Mouse (Mus musculus): Measurements from ENCODE around the gene Tmie. TPM values are rescaled to one million over a fixed set of nuclear protein-coding genes. Genes with fewer than 3 reads are reported as not detected.
A peak's percentile ranks its signal among the peaks of the same experiment; 100 is the strongest.

Tmie gene
- polyA plus RNA-seq, 1 experiment: 0.02 TPM

- no peaks in the 10 kb centered on the region for H3K36me3 ChIP-seq (ENCODE audit: control insufficient read depth, insufficient read depth)
- TF ChIP-seq POLR2A (IDR thresholded peaks at IDR 0.05; ENCODE audit: insufficient read length, low read depth) (no peak), POLR2AphosphoS2 (IDR thresholded peaks at IDR 0.05; ENCODE audit: insufficient read length, low read depth) (no peak), E2F4 (IDR thresholded peaks at IDR 0.05; ENCODE audit: insufficient read depth) (no peak), SRF (IDR thresholded peaks at IDR 0.05; ENCODE audit: control insufficient read depth, insufficient read length, low read depth) (no peak), REST (IDR thresholded peaks at IDR 0.05; ENCODE audit: insufficient read depth, insufficient read length) (no peak), TCF12 (IDR thresholded peaks at IDR 0.05; ENCODE audit: insufficient read depth, poor library complexity, severe bottlenecking) (no peak), TCF3 (IDR thresholded peaks at IDR 0.05; ENCODE audit: insufficient read length, low read depth) (no peak), MYOD1 (IDR thresholded peaks at IDR 0.05; ENCODE audit: control insufficient read depth in 1 of 3, insufficient read length in 2 of 3, low read depth in 2 of 3) (no peak), CEBPB (IDR thresholded peaks at IDR 0.05; ENCODE audit: insufficient read depth, poor library complexity, severe bottlenecking) (no peak), MAX (IDR thresholded peaks at IDR 0.05; ENCODE audit: low read depth) (no peak)
- no peak overlapping the region for H3K4me3 ChIP-seq
- no peak overlapping the region for H3K4me2 ChIP-seq (ENCODE audit: low read depth)
- no peak overlapping the region for H3ac ChIP-seq (ENCODE audit: control insufficient read depth, insufficient read length)
- H3K79me2 ChIP-seq (ENCODE audit: control insufficient read depth, insufficient read depth): no peaks in the 10 kb centered on the region
- no peaks in the 10 kb centered on the region for H3K27me3 ChIP-seq (ENCODE audit: control insufficient read depth, insufficient read depth, insufficient read length)
These were observed 24.0 kb downstream of the Tmie start for GRCm38 (mm10) chr9:110855903-110856302.

GRCm38 (mm10) chr9:110849162-110849561 lies 30.8 kb downstream of the Tmie start:
- no peak overlapping the region for H3K4me3 ChIP-seq
- H3K36me3 ChIP-seq (ENCODE audit: control insufficient read depth, insufficient read depth): no peaks in the 10 kb centered on the region
- no peak for TF ChIP-seq MYOD1 (IDR thresholded peaks at IDR 0.05; ENCODE audit: control insufficient read depth in 1 of 3, insufficient read length in 2 of 3, low read depth in 2 of 3)
- TF ChIP-seq POLR2A (IDR thresholded peaks at IDR 0.05; ENCODE audit: insufficient read length, low read depth): no peak
- TF ChIP-seq TCF12 (IDR thresholded peaks at IDR 0.05; ENCODE audit: insufficient read depth, poor library complexity, severe bottlenecking): no peak
- no peak for TF ChIP-seq POLR2AphosphoS2 (IDR thresholded peaks at IDR 0.05; ENCODE audit: insufficient read length, low read depth)
- no peak for TF ChIP-seq USF1 (IDR thresholded peaks at IDR 0.05; ENCODE audit: low read depth)
- no peak for TF ChIP-seq CEBPB (IDR thresholded peaks at IDR 0.05; ENCODE audit: insufficient read depth, poor library complexity, severe bottlenecking)
- TF ChIP-seq SRF (IDR thresholded peaks at IDR 0.05; ENCODE audit: control insufficient read depth, insufficient read length, low read depth): no peak
- no peak for TF ChIP-seq MYOG (IDR thresholded peaks at IDR 0.05; ENCODE audit: control insufficient read depth in 1 of 3, insufficient read depth in 1 of 3, insufficient read length in 2 of 3, low read depth in 2 of 3)
- TF ChIP-seq E2F4 (IDR thresholded peaks at IDR 0.05; ENCODE audit: insufficient read depth): no peak
- TF ChIP-seq REST (IDR thresholded peaks at IDR 0.05; ENCODE audit: insufficient read depth, insufficient read length): no peak
- TF ChIP-seq MAX (IDR thresholded peaks at IDR 0.05; ENCODE audit: low read depth): no peak
- no peak for TF ChIP-seq TCF3 (IDR thresholded peaks at IDR 0.05; ENCODE audit: insufficient read length, low read depth)
- no peak overlapping the region for H3ac ChIP-seq (ENCODE audit: control insufficient read depth, insufficient read length)
- peak overlapping the region; percentile 48 for H3K4me2 ChIP-seq (ENCODE audit: low read depth)
- no peaks in the 10 kb centered on the region for H3K27me3 ChIP-seq (ENCODE audit: control insufficient read depth, insufficient read depth, insufficient read length)
- H3K79me2 ChIP-seq (ENCODE audit: control insufficient read depth, insufficient read depth): no peaks in the 10 kb centered on the region

GRCm38 (mm10) chr9:110844206-110844605 lies 35.7 kb downstream of the Tmie start, which contains the start of gene Prss46:
TSS of gene Prss46 (plus strand) at chr9:110844506.
- no peak within 1 kb of the TSS for H3ac ChIP-seq (ENCODE audit: control insufficient read depth, insufficient read length)
- no peaks in the 10 kb centered on the region for H3K27me3 ChIP-seq (ENCODE audit: control insufficient read depth, insufficient read depth, insufficient read length)
- H3K4me2 ChIP-seq (ENCODE audit: low read depth): no peak within 1 kb of the TSS
- no peaks in the 10 kb centered on the region for H3K79me2 ChIP-seq (ENCODE audit: control insufficient read depth, insufficient read depth)
- no peak within 1 kb of the TSS for H3K4me3 ChIP-seq
- no peaks in the 10 kb centered on the region for H3K36me3 ChIP-seq (ENCODE audit: control insufficient read depth, insufficient read depth)
- TF ChIP-seq SRF (IDR thresholded peaks at IDR 0.05; ENCODE audit: control insufficient read depth, insufficient read length, low read depth) (no peak), MYOD1 (IDR thresholded peaks at IDR 0.05; ENCODE audit: control insufficient read depth in 1 of 3, insufficient read length in 2 of 3, low read depth in 2 of 3) (no peak), CEBPB (IDR thresholded peaks at IDR 0.05; ENCODE audit: insufficient read depth, poor library complexity, severe bottlenecking) (no peak), POLR2AphosphoS2 (IDR thresholded peaks at IDR 0.05; ENCODE audit: insufficient read length, low read depth) (no peak), MAX (IDR thresholded peaks at IDR 0.05; ENCODE audit: low read depth) (no peak), TCF12 (IDR thresholded peaks at IDR 0.05; ENCODE audit: insufficient read depth, poor library complexity, severe bottlenecking) (no peak), REST (IDR thresholded peaks at IDR 0.05; ENCODE audit: insufficient read depth, insufficient read length) (no peak), POLR2A (IDR thresholded peaks at IDR 0.05; ENCODE audit: insufficient read length, low read depth) (no peak), MYOG (IDR thresholded peaks at IDR 0.05; ENCODE audit: control insufficient read depth in 1 of 3, insufficient read depth in 1 of 3, insufficient read length in 2 of 3, low read depth in 2 of 3) (no peak), USF1 (IDR thresholded peaks at IDR 0.05; ENCODE audit: low read depth) (no peak), E2F4 (IDR thresholded peaks at IDR 0.05; ENCODE audit: insufficient read depth) (no peak)

GRCm38 (mm10) chr9:110841438-110841837 lies 38.5 kb downstream of the Tmie start:
- Histone ChIP-seq H3K4me3 (no peak overlapping the region), H3K79me2 (ENCODE audit: control insufficient read depth, insufficient read depth) (no peaks in the 10 kb centered on the region), H3K36me3 (ENCODE audit: control insufficient read depth, insufficient read depth) (no peaks in the 10 kb centered on the region), H3ac (ENCODE audit: control insufficient read depth, insufficient read length) (no peak overlapping the region), H3K4me2 (ENCODE audit: low read depth) (no peak overlapping the region), H3K27me3 (ENCODE audit: control insufficient read depth, insufficient read depth, insufficient read length) (no peaks in the 10 kb centered on the region)
- TF ChIP-seq CEBPB (IDR thresholded peaks at IDR 0.05; ENCODE audit: insufficient read depth, poor library complexity, severe bottlenecking) (peak; percentile 36; the same call in 1 of the 2 replicates), TCF3 (IDR thresholded peaks at IDR 0.05; ENCODE audit: insufficient read length, low read depth) (no peak), MYOG (IDR thresholded peaks at IDR 0.05; ENCODE audit: control insufficient read depth in 1 of 3, insufficient read depth in 1 of 3, insufficient read length in 2 of 3, low read depth in 2 of 3) (no peak), E2F4 (IDR thresholded peaks at IDR 0.05; ENCODE audit: insufficient read depth) (no peak)

GRCm38 (mm10) chr9:110840905-110841304 lies 39.0 kb downstream of the Tmie start:
- TF ChIP-seq TCF12 (IDR thresholded peaks at IDR 0.05; ENCODE audit: insufficient read depth, poor library complexity, severe bottlenecking) (no peak), E2F4 (IDR thresholded peaks at IDR 0.05; ENCODE audit: insufficient read depth) (no peak), SRF (IDR thresholded peaks at IDR 0.05; ENCODE audit: control insufficient read depth, insufficient read length, low read depth) (no peak), MAX (IDR thresholded peaks at IDR 0.05; ENCODE audit: low read depth) (no peak), USF1 (IDR thresholded peaks at IDR 0.05; ENCODE audit: low read depth) (no peak), MYOD1 (IDR thresholded peaks at IDR 0.05; ENCODE audit: control insufficient read depth in 1 of 3, insufficient read length in 2 of 3, low read depth in 2 of 3) (no peak), TCF3 (IDR thresholded peaks at IDR 0.05; ENCODE audit: insufficient read length, low read depth) (no peak), REST (IDR thresholded peaks at IDR 0.05; ENCODE audit: insufficient read depth, insufficient read length) (no peak), POLR2AphosphoS2 (IDR thresholded peaks at IDR 0.05; ENCODE audit: insufficient read length, low read depth) (no peak), POLR2A (IDR thresholded peaks at IDR 0.05; ENCODE audit: insufficient read length, low read depth) (no peak), CEBPB (IDR thresholded peaks at IDR 0.05; ENCODE audit: insufficient read depth, poor library complexity, severe bottlenecking) (no peak), MYOG (IDR thresholded peaks at IDR 0.05; ENCODE audit: control insufficient read depth in 1 of 3, insufficient read depth in 1 of 3, insufficient read length in 2 of 3, low read depth in 2 of 3) (no peak)
- no peak overlapping the region for H3K4me3 ChIP-seq
- H3ac ChIP-seq (ENCODE audit: control insufficient read depth, insufficient read length): no peak overlapping the region
- H3K27me3 ChIP-seq (ENCODE audit: control insufficient read depth, insufficient read depth, insufficient read length): no peaks in the 10 kb centered on the region
- no peaks in the 10 kb centered on the region for H3K79me2 ChIP-seq (ENCODE audit: control insufficient read depth, insufficient read depth)
- H3K36me3 ChIP-seq (ENCODE audit: control insufficient read depth, insufficient read depth): no peaks in the 10 kb centered on the region
- no peak overlapping the region for H3K4me2 ChIP-seq (ENCODE audit: low read depth)
